Mouse (Mus musculus) kidney, postnatal 10 days (tissue): ENCODE measurements around the gene Dcst1.

Experiments used
- DNase-seq: peaks from one replicate; pipeline ENCODE4 v3.0.0; 2021; ENCODE audit warnings: mixed read lengths

Gene Dcst1

GRCm38 (mm10) chr3:89388134-89388881 lies 23.3 kb upstream of the Dcst1 start:
- peak; percentile 63 for DNase-seq

- no peak for DNase-seq
Observed at GRCm38 (mm10) chr3:89387632-89388031, 22.6 kb upstream of the Dcst1 start.

GRCm38 (mm10) chr3:89386438-89387420 lies 21.7 kb upstream of the Dcst1 start:
- DNase-seq = no peak

GRCm38 (mm10) chr3:89385451-89385850 lies 20.4 kb upstream of the Dcst1 start:
- DNase-seq = no peak

- no peak for DNase-seq
Observed at GRCm38 (mm10) chr3:89384331-89385076, 19.5 kb upstream of the Dcst1 start.

GRCm38 (mm10) chr3:89383651-89384255 lies 18.7 kb upstream of the Dcst1 start:
- no peak for DNase-seq

GRCm38 (mm10) chr3:89382950-89383349 lies 17.9 kb upstream of the Dcst1 start:
- no peak for DNase-seq

- DNase-seq = no peak
Observed at GRCm38 (mm10) chr3:89382033-89382882, 17.2 kb upstream of the Dcst1 start.

GRCm38 (mm10) chr3:89381233-89381632 lies 16.2 kb upstream of the Dcst1 start:
- no peak for DNase-seq

GRCm38 (mm10) chr3:89380711-89381110 lies 15.7 kb upstream of the Dcst1 start:
- DNase-seq = no peak

- no peak for DNase-seq
Observed at GRCm38 (mm10) chr3:89380291-89380690, 15.2 kb upstream of the Dcst1 start.

GRCm38 (mm10) chr3:89379388-89380131 lies 14.5 kb upstream of the Dcst1 start:
- no peak for DNase-seq

- peak; percentile 83 for DNase-seq
Observed at GRCm38 (mm10) chr3:89378394-89379067, 13.5 kb upstream of the Dcst1 start.

- DNase-seq = no peak
Observed at GRCm38 (mm10) chr3:89377831-89378230, 12.8 kb upstream of the Dcst1 start.

GRCm38 (mm10) chr3:89373581-89374231 lies 8.7 kb upstream of the Dcst1 start:
- no peak for DNase-seq

- DNase-seq = peak; percentile 19
Observed at GRCm38 (mm10) chr3:89367338-89367737, 2.3 kb upstream of the Dcst1 start.

GRCm38 (mm10) chr3:89365486-89366414 lies 697 bp upstream of the Dcst1 start:
- DNase-seq = no peak

GRCm38 (mm10) chr3:89364631-89365030 lies 422 bp downstream of the Dcst1 start:
- no peak for DNase-seq

- no peak for DNase-seq
Observed at GRCm38 (mm10) chr3:89361675-89362074, 3.4 kb downstream of the Dcst1 start, which contains the start of gene Dcst2. Gene Dcst2, plus strand, starts transcription at chr3:89361975.
